Mouse (Mus musculus) megakaryocyte, embryonic 14.5 days (primary cell): Measurements from ENCODE around the gene Wnt9a. TPM values are rescaled to one million over a fixed set of nuclear protein-coding genes. Genes with fewer than 3 reads are reported as not detected.

Experiments
- H3K27me3 ChIP-seq: replicated peaks from 2 replicates; pipeline ENCODE3; 2012; ENCODE audit warnings: inconsistent platforms
- H3K36me3 ChIP-seq: replicated peaks from 2 replicates; pipeline ENCODE3; 2012; ENCODE audit warnings: low read length, inconsistent platforms, mixed read lengths
- H3K4me1 ChIP-seq: 2 replicates; pipeline ENCODE4 v1.6.1; 2012; ENCODE audit warnings: inconsistent platforms
- H3K4me3 ChIP-seq: replicated peaks from 2 replicates; pipeline ENCODE3; 2012; ENCODE audit warnings: moderate library complexity, mild to moderate bottlenecking, inconsistent platforms
- H3K9me3 ChIP-seq: 2 replicates; pipeline ENCODE4 v1.6.1; 2012; ENCODE audit warnings: inconsistent platforms
- FLI1 ChIP-seq: IDR thresholded peaks from 2 replicates; pipeline ENCODE4 v1.6.1; 2012; ENCODE audit warnings: low read length, inconsistent platforms, mixed read lengths
- GATA1 ChIP-seq: IDR thresholded peaks from 3 replicates; pipeline ENCODE4 v1.6.1; 2012; ENCODE audit warnings: mixed read lengths, low read length, inconsistent platforms, borderline replicate concordance
- polyA plus RNA-seq: library from polyadenylated mRNA; stranded (reverse); fragments of >175 nt; gene quantifications from 2 replicates; pipeline ENCODE4 v1.2.3, GENCODE M21; 2012; ENCODE audit warnings: low replicate concordance; ENCODE audit not compliant: insufficient read depth

Wnt9a gene
- polyA plus RNA-seq, 1 experiment: not detected

GRCm38 (mm10) chr11:59332938-59333337, 26.2 kb downstream of the Wnt9a start:
- Histone ChIP-seq H3K27me3 (peaks cover 86% of the 10 kb centered on the region), H3K4me1 (no peaks in the 10 kb centered on the region; the same call in 1 of the 2 replicates)
- TF ChIP-seq GATA1 (no peak), FLI1 (no peak)

DNA sequence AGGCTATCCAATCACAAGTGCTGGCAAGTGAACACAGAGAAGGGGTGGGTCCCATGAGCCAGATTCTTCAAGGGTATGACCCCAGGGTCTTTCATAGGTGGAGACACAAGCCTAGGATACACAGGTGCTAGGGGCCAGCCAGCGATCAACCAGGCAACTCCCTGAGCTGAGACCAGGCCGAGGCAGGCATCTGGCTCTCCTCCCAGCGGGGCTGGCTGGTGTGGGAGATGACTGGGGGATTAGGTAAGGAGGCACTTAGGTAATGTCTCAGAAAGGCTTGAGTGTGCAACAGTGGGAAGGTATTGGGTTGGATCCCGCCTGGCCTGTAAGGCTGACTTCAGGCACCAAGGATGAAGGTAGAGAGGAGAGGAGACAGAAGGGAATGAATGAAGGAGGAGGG, 28.4 kb downstream of the Wnt9a start:
- no peak overlapping the region for H3K4me3 ChIP-seq
- no peaks in the 10 kb centered on the region; the same call in 1 of the 2 replicates for H3K4me1 ChIP-seq
- H3K27me3 ChIP-seq: peaks cover 76% of the 10 kb centered on the region
- H3K36me3 ChIP-seq: no peaks in the 10 kb centered on the region
- H3K9me3 ChIP-seq: no peaks in the 10 kb centered on the region
- TF ChIP-seq FLI1 (no peak), GATA1 (no peak)

More at GRCm38 (mm10) chr11:59332938-59333337, 26.2 kb downstream of the Wnt9a start:
- Histone ChIP-seq H3K9me3 (no peaks in the 10 kb centered on the region), H3K36me3 (no peaks in the 10 kb centered on the region), H3K4me3 (no peak overlapping the region)

DNA sequence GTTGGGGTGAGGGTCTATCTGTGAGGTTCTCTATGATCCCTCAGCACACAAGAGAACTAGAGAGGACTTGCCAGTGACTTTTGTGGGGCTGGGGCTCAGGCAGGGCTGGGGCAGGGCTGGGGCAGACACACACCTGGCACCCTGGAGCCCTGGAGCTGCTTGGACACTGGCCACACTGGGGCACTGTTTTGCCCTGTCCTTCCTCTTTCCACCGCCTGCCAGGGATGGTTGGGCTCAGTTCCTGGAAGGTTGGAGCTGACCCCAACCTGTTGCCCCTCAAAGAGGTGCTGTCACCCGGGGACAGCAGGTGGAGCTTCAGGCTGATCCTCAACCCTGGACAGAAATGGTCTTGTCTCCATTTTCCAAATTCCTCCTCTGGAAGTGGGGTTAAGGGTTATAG, 29.2 kb downstream of the Wnt9a start:
- no peak for TF ChIP-seq GATA1
- TF ChIP-seq FLI1: no peak
- H3K9me3 ChIP-seq: no peaks in the 10 kb centered on the region
- no peaks in the 10 kb centered on the region for H3K4me1 ChIP-seq
- H3K27me3 ChIP-seq: peaks cover 73% of the 10 kb centered on the region
- H3K4me3 ChIP-seq: no peak overlapping the region
- H3K36me3 ChIP-seq: no peaks in the 10 kb centered on the region

DNA sequence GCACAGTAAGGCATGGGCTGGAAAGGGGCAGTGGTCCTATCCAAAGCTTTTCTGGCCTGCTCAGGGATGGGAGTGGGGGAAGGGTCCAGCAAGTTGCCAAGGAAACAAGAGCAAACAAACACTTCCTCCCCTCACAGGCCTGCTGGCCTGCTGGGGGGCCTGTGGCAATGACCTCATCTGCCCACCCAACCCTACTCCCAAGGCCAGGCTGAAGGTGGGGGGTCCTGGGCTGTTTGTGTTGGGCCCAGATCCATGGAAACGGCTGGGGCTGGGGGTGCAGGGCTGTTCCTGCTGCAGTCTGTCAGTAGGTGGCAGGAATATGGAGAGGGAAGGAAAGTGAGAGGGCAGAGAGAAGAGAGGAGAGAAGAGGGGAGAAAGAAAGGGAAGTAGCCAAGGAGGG, 29.7 kb downstream of the Wnt9a start:
- Histone ChIP-seq H3K4me1 (no peaks in the 10 kb centered on the region), H3K36me3 (no peaks in the 10 kb centered on the region), H3K4me3 (no peak overlapping the region), H3K27me3 (peaks cover 70% of the 10 kb centered on the region), H3K9me3 (peaks cover 1% of the 10 kb centered on the region; the same call in 1 of the 2 replicates)
- TF ChIP-seq GATA1: no peak
- TF ChIP-seq FLI1: no peak

- H3K27me3 ChIP-seq: peaks cover 73% of the 10 kb centered on the region
- TF ChIP-seq GATA1: no peak
- no peak for TF ChIP-seq FLI1
- H3K4me1 ChIP-seq: no peaks in the 10 kb centered on the region
- peaks cover 6% of the 10 kb centered on the region; the same call in 1 of the 2 replicates for H3K9me3 ChIP-seq
- no peak overlapping the region for H3K4me3 ChIP-seq
- no peaks in the 10 kb centered on the region for H3K36me3 ChIP-seq
These were observed 31.4 kb downstream of the Wnt9a start for GRCm38 (mm10) chr11:59337955-59338735.

GRCm38 (mm10) chr11:59338736-59339120, 32.0 kb downstream of the Wnt9a start:
- Histone ChIP-seq H3K27me3 (peaks cover 74% of the 10 kb centered on the region), H3K9me3 (peaks cover 6% of the 10 kb centered on the region; the same call in 1 of the 2 replicates), H3K36me3 (no peaks in the 10 kb centered on the region), H3K4me3 (no peak overlapping the region), H3K4me1 (no peaks in the 10 kb centered on the region)
- TF ChIP-seq FLI1: no peak
- no peak for TF ChIP-seq GATA1

GRCm38 (mm10) chr11:59342956-59343355, 36.2 kb downstream of the Wnt9a start:
- H3K27me3 ChIP-seq: peaks cover 78% of the 10 kb centered on the region
- no peak for TF ChIP-seq GATA1
- TF ChIP-seq FLI1: no peak

GRCm38 (mm10) chr11:59346166-59346910, 39.6 kb downstream of the Wnt9a start:
- Histone ChIP-seq H3K9me3 (peaks cover 18% of the 10 kb centered on the region), H3K4me3 (no peak overlapping the region), H3K4me1 (no peaks in the 10 kb centered on the region), H3K36me3 (no peaks in the 10 kb centered on the region), H3K27me3 (peaks cover 89% of the 10 kb centered on the region)
- no peak for TF ChIP-seq FLI1

More at GRCm38 (mm10) chr11:59342956-59343355, 36.2 kb downstream of the Wnt9a start:
- Histone ChIP-seq H3K36me3 (no peaks in the 10 kb centered on the region), H3K4me1 (no peaks in the 10 kb centered on the region), H3K4me3 (no peak overlapping the region), H3K9me3 (peaks cover 19% of the 10 kb centered on the region)

DNA sequence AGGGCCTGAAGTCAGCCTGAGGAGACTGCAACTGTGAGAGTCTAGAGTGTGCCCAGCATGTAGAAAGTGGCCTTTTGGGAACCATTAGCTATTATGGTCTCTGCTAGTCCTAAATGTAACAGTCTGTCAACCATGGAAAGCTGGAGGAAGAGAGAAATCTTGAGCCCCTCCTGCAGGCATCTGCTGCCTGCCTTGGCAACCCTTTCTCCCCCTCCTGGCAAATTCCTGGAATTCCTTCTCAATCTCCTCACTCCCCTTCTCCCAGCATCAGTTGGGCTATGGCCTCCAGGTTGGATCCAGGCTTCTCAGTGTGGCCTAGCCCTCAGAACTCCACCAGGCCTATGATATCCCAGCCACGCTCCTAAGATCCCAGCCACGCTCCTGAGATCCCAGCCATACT, 43.6 kb downstream of the Wnt9a start:
- Histone ChIP-seq H3K36me3 (no peaks in the 10 kb centered on the region), H3K27me3 (peaks cover 65% of the 10 kb centered on the region), H3K4me3 (no peak overlapping the region), H3K9me3 (peaks cover 13% of the 10 kb centered on the region), H3K4me1 (no peaks in the 10 kb centered on the region)
- TF ChIP-seq FLI1 (no peak), GATA1 (no peak)

DNA sequence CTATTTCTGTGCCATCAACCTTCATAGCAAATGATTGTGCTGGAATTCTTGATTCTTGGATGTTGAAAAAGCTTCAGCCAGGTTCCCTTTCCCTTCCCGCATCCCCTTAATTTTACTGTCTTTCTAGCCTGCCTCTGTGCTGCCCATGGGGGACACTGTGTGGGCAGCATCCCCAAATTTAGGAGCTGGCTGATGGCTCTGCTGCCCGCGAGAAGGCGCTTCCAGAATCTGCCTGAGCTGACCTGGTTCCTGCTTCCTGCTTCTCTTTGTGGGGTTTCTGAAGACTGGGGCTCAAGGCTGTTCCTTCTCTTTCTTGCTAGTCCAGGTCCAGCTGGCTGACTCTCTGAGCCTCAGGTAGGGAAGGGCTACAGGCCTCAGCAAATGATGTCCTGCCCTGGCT, 48.1 kb downstream of the Wnt9a start:
- TF ChIP-seq GATA1: no peak
- TF ChIP-seq FLI1: no peak
- Histone ChIP-seq H3K4me1 (no peaks in the 10 kb centered on the region), H3K27me3 (peaks cover 58% of the 10 kb centered on the region), H3K36me3 (no peaks in the 10 kb centered on the region), H3K4me3 (no peak overlapping the region), H3K9me3 (peaks cover 13% of the 10 kb centered on the region)
